Mouse (Mus musculus): ENCODE results near the gene Fkbp9. TPM values are rescaled to one million over a fixed set of nuclear protein-coding genes. Genes with fewer than 3 reads are reported as not detected.

Gene Fkbp9
- polyA plus RNA-seq, 1 experiment, result 31.8 TPM

DNA sequence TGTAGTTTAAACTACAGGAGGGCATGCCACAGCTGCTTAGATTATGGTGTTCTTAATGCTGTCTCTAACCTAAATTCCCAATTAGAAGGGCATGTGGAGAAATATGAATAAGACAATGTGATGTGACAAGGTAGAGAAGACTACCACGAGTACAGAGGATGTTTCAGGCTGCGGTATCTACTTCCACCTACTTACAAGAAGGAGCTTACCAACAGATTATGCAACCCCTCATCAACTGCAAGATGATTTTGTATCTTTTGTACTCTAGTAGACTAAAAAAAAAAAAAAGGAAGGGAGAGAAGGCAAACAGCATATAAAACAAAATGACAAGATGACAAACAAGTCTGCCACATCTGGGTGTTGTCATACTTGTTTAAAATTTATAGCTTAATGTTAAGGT is 76.5 kb downstream of the Fkbp9 start:
- Histone ChIP-seq H3K27ac (ENCODE audit: insufficient read depth, low read length) (no peak overlapping the region), H3K4me3 (ENCODE audit: insufficient read depth, low read length) (no peak overlapping the region), H3K4me1 (ENCODE audit: control insufficient read depth, insufficient read depth, low read length) (peaks cover 4% of the 10 kb centered on the region; the same call in 1 of the 2 replicates)
- TF ChIP-seq POLR2A (IDR thresholded peaks at IDR 0.05; ENCODE audit: extremely low read depth, insufficient read depth, low read length) (no peak), CTCF (IDR thresholded peaks at IDR 0.05; ENCODE audit: extremely low read depth, insufficient read depth, low read length) (no peak)

DNA sequence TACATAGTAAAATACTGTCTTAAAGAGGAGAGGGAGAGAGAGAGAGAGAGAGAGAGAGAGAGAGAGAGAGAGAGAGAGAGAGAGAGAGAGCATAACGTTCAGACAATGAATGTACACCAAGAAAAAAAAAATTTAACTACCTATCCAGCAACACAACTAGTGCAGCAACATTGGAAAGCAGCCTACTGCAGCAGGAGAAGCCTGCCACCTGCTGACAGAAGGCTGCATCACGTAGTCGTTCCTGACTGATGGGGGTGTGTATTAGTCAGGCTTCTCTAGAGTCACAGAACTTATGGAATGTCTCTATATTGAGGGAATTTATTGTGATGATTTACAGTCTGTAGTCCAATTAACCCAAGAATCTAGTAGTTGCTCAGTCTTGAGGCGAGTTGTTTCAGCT is 77.1 kb downstream of the Fkbp9 start:
- no peak overlapping the region for H3K4me3 ChIP-seq (ENCODE audit: insufficient read depth, low read length)
- H3K4me1 ChIP-seq (ENCODE audit: control insufficient read depth, insufficient read depth, low read length), result peaks cover 3% of the 10 kb centered on the region; the same call in 1 of the 2 replicates
- H3K27ac ChIP-seq (ENCODE audit: insufficient read depth, low read length), result no peak overlapping the region
- no peak for TF ChIP-seq POLR2A (IDR thresholded peaks at IDR 0.05; ENCODE audit: extremely low read depth, insufficient read depth, low read length)
- TF ChIP-seq CTCF (IDR thresholded peaks at IDR 0.05; ENCODE audit: extremely low read depth, insufficient read depth, low read length), result peak; percentile 85

DNA sequence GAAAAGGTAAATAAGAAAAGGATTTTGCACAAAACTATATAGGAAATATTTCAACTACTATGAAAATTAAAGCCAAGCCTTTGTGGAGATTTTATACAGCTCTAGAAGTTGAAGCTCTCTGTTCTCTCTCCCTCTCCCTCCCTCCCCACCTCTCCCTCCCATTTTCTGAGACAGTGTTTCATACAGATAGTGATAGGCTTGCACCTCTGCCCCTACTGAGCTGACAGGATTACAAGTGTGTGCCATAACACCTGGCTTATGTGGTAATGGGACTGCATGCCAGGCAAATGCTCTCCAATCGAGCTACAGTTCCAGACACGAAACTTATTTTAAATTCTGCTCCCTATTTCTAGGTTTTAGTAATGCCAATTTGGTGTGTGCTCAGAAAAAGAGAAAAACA is 79.1 kb downstream of the Fkbp9 start:
- no peak for TF ChIP-seq POLR2A (IDR thresholded peaks at IDR 0.05; ENCODE audit: extremely low read depth, insufficient read depth, low read length)
- Histone ChIP-seq H3K27ac (ENCODE audit: insufficient read depth, low read length) (no peak overlapping the region), H3K4me1 (ENCODE audit: control insufficient read depth, insufficient read depth, low read length) (no peaks in the 10 kb centered on the region; the same call in 1 of the 2 replicates), H3K4me3 (ENCODE audit: insufficient read depth, low read length) (no peak overlapping the region)

DNA sequence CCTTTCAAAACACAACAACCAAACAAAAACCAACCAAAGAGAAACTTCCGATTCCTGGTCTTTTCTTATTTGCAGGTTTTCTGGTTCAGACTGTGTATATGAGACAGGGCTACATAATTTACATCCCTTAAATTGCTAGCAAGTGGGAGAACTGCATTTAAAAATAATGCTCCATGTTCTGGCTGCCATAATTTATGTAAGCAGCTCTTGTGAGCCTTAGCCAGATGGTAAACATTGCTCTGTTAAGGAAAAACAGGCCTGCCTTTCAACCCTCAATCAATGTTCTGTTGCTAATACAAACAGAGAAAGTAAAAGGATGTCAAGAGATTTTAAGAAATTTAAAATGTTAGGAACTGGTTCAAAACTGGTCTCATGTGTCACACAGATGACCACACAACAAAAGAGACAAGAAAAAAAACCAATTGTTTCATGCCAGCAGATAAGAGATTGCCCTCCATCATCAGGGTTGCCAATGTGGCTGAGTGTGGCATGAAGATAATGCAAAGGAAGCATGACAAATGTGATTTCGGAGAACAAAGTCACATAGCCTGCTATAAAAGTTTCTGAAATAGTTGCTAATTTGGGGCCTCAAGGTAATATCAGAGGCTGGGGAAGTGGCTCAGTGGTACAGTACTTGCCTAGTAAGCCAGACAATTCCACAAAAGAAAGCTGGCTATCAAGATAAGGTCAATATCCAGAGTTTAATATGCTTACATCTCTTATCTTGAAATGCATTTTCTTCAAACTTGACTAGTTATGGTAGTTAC is 81.4 kb downstream of the Fkbp9 start:
- TF ChIP-seq CTCF (IDR thresholded peaks at IDR 0.05; ENCODE audit: extremely low read depth, insufficient read depth, low read length), result no peak
- TF ChIP-seq POLR2A (IDR thresholded peaks at IDR 0.05; ENCODE audit: extremely low read depth, insufficient read depth, low read length), result no peak
- Histone ChIP-seq H3K4me3 (ENCODE audit: insufficient read depth, low read length) (no peak overlapping the region), H3K27ac (ENCODE audit: insufficient read depth, low read length) (no peak overlapping the region), H3K4me1 (ENCODE audit: control insufficient read depth, insufficient read depth, low read length) (peaks cover 1% of the 10 kb centered on the region; the same call in 1 of the 2 replicates)

DNA sequence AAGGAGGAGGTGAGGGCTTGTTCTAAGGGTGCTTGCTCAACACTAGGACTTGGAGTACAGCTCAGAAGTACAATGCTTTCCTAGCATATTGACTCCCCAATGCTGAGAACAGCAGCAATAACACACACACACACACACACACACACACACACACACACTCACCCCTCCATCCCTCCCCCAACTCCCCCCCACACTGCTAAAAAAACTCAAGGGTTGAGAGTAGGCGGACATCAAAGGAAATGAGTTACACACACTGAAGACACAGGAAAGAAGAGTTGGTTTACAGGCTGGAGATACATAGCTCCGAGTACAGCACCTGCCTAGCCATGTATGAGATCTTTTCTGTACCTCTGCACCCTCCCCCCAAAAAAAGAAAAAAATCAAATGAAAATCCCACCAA is 84.4 kb downstream of the Fkbp9 start:
- peaks cover 1% of the 10 kb centered on the region; the same call in 1 of the 2 replicates for H3K4me1 ChIP-seq (ENCODE audit: control insufficient read depth, insufficient read depth, low read length)
- no peak overlapping the region for H3K4me3 ChIP-seq (ENCODE audit: insufficient read depth, low read length)
- H3K27ac ChIP-seq (ENCODE audit: insufficient read depth, low read length), result no peak overlapping the region
- TF ChIP-seq CTCF (IDR thresholded peaks at IDR 0.05; ENCODE audit: extremely low read depth, insufficient read depth, low read length), result no peak
- no peak for TF ChIP-seq POLR2A (IDR thresholded peaks at IDR 0.05; ENCODE audit: extremely low read depth, insufficient read depth, low read length)

DNA sequence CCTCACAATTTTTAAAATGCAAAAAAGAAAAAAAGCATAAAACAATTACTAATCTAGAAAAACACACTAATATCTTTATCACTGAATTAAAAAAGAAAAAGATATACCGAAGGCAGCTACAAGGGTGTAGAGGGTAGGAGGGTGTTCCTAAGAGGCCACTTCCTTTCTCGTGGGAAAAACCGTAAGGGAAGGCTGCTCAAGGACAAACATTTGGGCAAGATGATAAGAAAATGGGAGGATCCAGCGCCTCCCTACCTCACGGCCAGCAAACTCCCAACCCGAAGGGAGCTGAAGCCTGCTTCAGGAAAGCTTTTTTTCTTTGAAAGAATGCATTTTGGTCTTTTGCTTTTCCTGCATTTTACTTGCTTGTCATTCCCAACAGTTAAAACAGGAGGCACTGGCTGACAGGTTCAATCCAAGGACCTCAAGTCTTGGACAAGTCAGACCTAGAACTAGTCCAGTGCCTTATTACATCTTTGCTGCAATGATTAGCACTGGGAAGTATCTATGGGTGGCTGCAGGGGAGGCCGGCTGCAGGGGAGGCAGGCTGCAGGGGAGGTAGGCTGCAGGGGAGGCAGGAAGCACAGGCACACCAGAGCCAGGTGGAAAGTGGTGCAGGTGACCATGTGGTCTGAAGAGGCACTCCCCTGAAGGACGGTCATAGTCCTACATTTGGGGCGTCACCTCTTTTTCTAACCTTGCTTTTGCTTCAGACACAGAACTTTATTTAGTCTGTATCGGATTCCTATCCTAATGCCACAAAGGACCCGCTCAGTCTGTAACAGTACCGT is 85.9 kb downstream of the Fkbp9 start:
- TF ChIP-seq CTCF (IDR thresholded peaks at IDR 0.05; ENCODE audit: extremely low read depth, insufficient read depth, low read length) (no peak), POLR2A (IDR thresholded peaks at IDR 0.05; ENCODE audit: extremely low read depth, insufficient read depth, low read length) (no peak)
- no peak overlapping the region for H3K4me3 ChIP-seq (ENCODE audit: insufficient read depth, low read length)
- no peak overlapping the region for H3K27ac ChIP-seq (ENCODE audit: insufficient read depth, low read length)
- peaks cover 1% of the 10 kb centered on the region; the same call in 1 of the 2 replicates for H3K4me1 ChIP-seq (ENCODE audit: control insufficient read depth, insufficient read depth, low read length)

DNA sequence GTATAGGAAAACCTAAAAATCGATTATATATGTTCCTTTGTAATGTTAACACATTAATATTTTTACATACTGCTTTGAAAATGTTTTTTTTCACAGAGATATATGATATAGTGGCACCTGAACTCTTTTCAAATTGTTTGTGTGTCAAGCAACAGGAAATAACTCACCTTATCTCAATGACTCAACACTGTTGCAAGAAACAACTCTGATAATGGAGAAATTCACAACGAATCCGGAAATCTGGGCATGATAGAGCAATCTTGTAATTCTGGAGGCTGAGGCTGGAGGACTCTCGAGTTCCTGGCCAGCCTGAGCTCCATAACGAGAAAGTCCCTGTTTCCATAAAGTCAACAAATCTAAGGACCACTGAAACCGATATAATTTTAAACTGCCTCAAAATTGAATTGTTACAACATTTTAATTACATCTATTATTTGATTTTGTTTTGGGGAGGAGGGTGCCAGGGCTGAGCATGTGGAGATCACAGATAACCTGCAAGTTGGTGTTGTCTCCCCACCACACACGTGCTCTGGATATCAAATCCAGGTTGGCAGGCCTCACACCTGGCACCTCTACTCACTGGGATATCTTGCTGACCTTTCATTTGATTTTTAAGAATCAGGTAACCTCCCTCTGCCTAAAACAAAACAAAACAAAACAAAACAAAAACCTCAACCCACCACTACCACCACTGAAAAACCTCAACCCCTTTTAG is 87.6 kb downstream of the Fkbp9 start:
- no peak overlapping the region for H3K27ac ChIP-seq (ENCODE audit: insufficient read depth, low read length)
- H3K4me3 ChIP-seq (ENCODE audit: insufficient read depth, low read length), result no peak overlapping the region
- peaks cover 1% of the 10 kb centered on the region; the same call in 1 of the 2 replicates for H3K4me1 ChIP-seq (ENCODE audit: control insufficient read depth, insufficient read depth, low read length)
- TF ChIP-seq POLR2A (IDR thresholded peaks at IDR 0.05; ENCODE audit: extremely low read depth, insufficient read depth, low read length) (no peak), CTCF (IDR thresholded peaks at IDR 0.05; ENCODE audit: extremely low read depth, insufficient read depth, low read length) (no peak)

DNA sequence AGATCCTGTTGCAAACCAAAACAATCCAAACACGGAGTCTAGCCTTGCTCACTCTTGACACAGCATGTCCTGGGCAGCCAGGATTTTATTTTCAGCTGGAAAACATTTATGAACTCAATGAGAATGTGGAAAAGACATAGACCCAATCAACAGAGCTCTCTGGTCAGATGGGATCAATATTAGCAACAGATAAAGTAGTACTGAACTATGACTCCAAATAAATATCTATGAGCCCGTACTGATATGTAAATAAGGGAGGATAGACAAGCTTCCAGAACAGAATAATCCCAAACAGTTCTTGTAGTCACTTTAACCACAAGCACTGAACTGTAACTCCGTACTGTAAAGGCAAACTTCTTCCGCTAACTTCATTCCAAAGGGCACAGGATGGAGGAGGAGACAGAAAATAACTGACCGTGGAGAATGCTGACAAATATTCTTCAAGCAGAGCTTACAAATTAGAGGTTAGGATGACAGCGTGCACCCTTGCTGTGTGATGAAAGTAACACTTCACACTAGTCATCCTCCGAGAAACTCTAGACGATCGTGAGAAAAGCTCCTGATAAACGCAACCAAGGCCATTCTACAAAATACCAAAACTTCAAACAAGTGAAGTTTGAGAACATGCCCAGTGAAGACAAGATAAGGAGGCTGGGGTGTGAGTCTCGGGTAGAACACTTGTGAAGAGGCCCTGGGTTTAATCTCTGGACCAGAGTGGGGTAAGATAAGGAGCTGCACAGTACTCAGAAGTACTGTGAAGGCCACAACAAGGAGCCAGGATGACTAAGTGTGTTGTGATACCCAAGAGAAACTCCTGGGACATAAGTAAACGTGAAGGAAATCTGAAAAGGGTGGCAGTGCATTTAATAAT is 88.6 kb downstream of the Fkbp9 start:
- TF ChIP-seq CTCF (IDR thresholded peaks at IDR 0.05; ENCODE audit: extremely low read depth, insufficient read depth, low read length) (no peak), POLR2A (IDR thresholded peaks at IDR 0.05; ENCODE audit: extremely low read depth, insufficient read depth, low read length) (no peak)
- H3K27ac ChIP-seq (ENCODE audit: insufficient read depth, low read length), result no peak overlapping the region
- H3K4me3 ChIP-seq (ENCODE audit: insufficient read depth, low read length), result no peak overlapping the region
- peaks cover 3% of the 10 kb centered on the region; the same call in 1 of the 2 replicates for H3K4me1 ChIP-seq (ENCODE audit: control insufficient read depth, insufficient read depth, low read length)
